Comparison of ENCODE assay signal across 8 mouse cellular contexts in the genomic region with DNA sequence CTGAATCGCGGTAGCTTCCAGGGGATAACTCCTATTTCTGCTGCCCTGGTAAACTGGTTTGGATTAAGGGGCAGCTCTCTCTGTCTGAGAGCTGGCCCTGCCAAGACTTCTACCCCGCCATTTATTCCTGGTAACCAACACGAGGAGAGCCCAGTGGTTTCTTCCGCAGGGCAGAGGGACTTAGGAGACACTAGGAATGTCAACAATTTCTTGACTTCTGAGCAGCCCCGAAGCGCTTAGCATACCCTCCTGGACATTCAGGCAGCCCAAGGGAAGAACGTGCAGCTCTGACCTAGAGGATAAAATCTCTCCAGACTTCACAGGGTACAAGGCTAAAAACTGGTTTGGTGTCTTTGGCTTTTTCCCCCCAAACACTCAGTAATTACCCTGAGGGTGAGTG. TPM values are rescaled to one million over a fixed set of nuclear protein-coding genes. Genes with fewer than 3 reads are reported as not detected.
DNase-seq lines count a peak whose midpoint lies in the region; ATAC-seq and TF ChIP-seq lines count a peak whose summit lies in the region.

No protein-coding gene starts in this region.

- H3K79me2 ChIP-seq in liver, adult 2 months (ENCODE audit: control insufficient read depth, insufficient read depth, low read length), result no peaks in the 10 kb centered on the region

- peak overlapping the region; percentile 43 for H3K4me2 ChIP-seq in forebrain, embryonic 11.5 days (ENCODE audit: low read depth, low read length, severe bottlenecking)
- H3K4me2 ChIP-seq in limb, embryonic 14.5 days (replicated peaks; ENCODE audit: low read depth, low read length, severe bottlenecking), result peak overlapping the region; percentile 32
- H3K4me2 ChIP-seq in stomach, embryonic 14.5 days (replicated peaks; ENCODE audit: low read depth, low read length), result peak overlapping the region; percentile 24

- 0 out of 2 replicates have a peak overlapping the region, but pooled peaks have one; percentile 5 for H3K27ac ChIP-seq in liver, adult 2 months (replicated peaks; ENCODE audit: insufficient read depth, low read depth, low read length)
- peak overlapping the region; percentile 53; the same call in 1 of the 2 replicates for H3K27ac ChIP-seq in forebrain, embryonic 11.5 days (ENCODE audit: low read depth, low read length)
- peak overlapping the region; percentile 53 for H3K27ac ChIP-seq in limb, embryonic 14.5 days (replicated peaks; ENCODE audit: low read depth, low read length)
- peak overlapping the region; percentile 28; the same call in 1 of the 2 replicates for H3K27ac ChIP-seq in stomach, embryonic 14.5 days (ENCODE audit: low read length)

- no peak for ATAC-seq in forebrain, embryonic 11.5 days (replicated peaks; ENCODE audit: low FRiP score)
- ATAC-seq in limb, embryonic 14.5 days (ENCODE audit: low FRiP score, low read depth), result no peak
- ATAC-seq in stomach, embryonic 14.5 days (ENCODE audit: insufficient number of reproducible peaks, insufficient read depth, low FRiP score, low read depth), result no peak

- TF ChIP-seq POLR2A in liver, adult 2 months (IDR thresholded peaks at IDR 0.05; ENCODE audit: extremely low read depth, insufficient read depth, low read length), result no peak
- TF ChIP-seq POLR2A in limb, embryonic 14.5 days (IDR thresholded peaks at IDR 0.05; ENCODE audit: borderline replicate concordance, extremely low read depth, insufficient read depth, insufficient read length), result no peak

- no peaks in the 10 kb centered on the region for H3K4me1 ChIP-seq in liver, adult 2 months (ENCODE audit: control insufficient read depth, insufficient read depth, low read length)
- H3K4me1 ChIP-seq in forebrain, embryonic 11.5 days (replicated peaks; ENCODE audit: control insufficient read depth, insufficient read depth, low read length), result peaks cover 13% of the 10 kb centered on the region; the same call in 1 of the 2 replicates
- peaks cover 34% of the 10 kb centered on the region for H3K4me1 ChIP-seq in limb, embryonic 14.5 days (ENCODE audit: control insufficient read depth, insufficient read depth, low read length)
- H3K4me1 ChIP-seq in stomach, embryonic 14.5 days (ENCODE audit: control insufficient read depth, insufficient read depth, low read length), result peaks cover 17% of the 10 kb centered on the region; the same call in 1 of the 2 replicates

- intact Hi-C loops in gastrocnemius, postnatal 36 days (cut with DNase I), result no loop called here

- WGBS in liver, adult 2 months, result 49% methylated on average over 8 of the region's 8 CpGs
- WGBS in forebrain, embryonic 11.5 days, result 2% methylated on average over 8 of the region's 8 CpGs
- 22% methylated on average over 8 of the region's 8 CpGs for WGBS in limb, embryonic 14.5 days
- 15% methylated on average over 8 of the region's 8 CpGs for WGBS in stomach, embryonic 14.5 days

- DNase-seq in liver, adult 2 months (ENCODE audit: extremely low read depth, low read depth, low spot score), result no peak
- DNase-seq in liver, result no peak
- DNase-seq in forebrain, embryonic 11.5 days (ENCODE audit: low spot score), result peak; percentile 59
- no peak for DNase-seq in limb, embryonic 14.5 days (ENCODE audit: low spot score)
- no peak for DNase-seq in gastrocnemius, postnatal 36 days
- no peak for DNase-seq in spleen, postnatal 4 days (ENCODE audit: low spot score in 2 of 2)
- no peak for DNase-seq in frontal cortex, postnatal 36 days (ENCODE audit: low spot score in 2 of 2)

- H3K4me3 ChIP-seq in liver, adult 2 months (ENCODE audit: insufficient read depth, low read depth, low read length), result no peak overlapping the region
- H3K4me3 ChIP-seq in forebrain, embryonic 11.5 days (ENCODE audit: low read depth, low read length), result no peak overlapping the region
- H3K4me3 ChIP-seq in limb, embryonic 14.5 days (replicated peaks; ENCODE audit: low read length), result no peak overlapping the region
- no peak overlapping the region for H3K4me3 ChIP-seq in stomach, embryonic 14.5 days (ENCODE audit: low read depth, low read length)

- H3K27me3 ChIP-seq in liver, adult 2 months (ENCODE audit: control insufficient read depth, insufficient read depth, low read length), result no peaks in the 10 kb centered on the region
- peaks cover 15% of the 10 kb centered on the region for H3K27me3 ChIP-seq in forebrain, embryonic 11.5 days (ENCODE audit: control insufficient read depth, insufficient read depth, low read length)
- H3K27me3 ChIP-seq in limb, embryonic 14.5 days (ENCODE audit: control insufficient read depth, insufficient read depth, low read length), result no peaks in the 10 kb centered on the region
- H3K27me3 ChIP-seq in stomach, embryonic 14.5 days (ENCODE audit: control insufficient read depth, insufficient read depth, low read length), result no peaks in the 10 kb centered on the region

- H3K9ac ChIP-seq in liver, adult 2 months (ENCODE audit: low read depth, low read length), result no peak overlapping the region
- H3K9ac ChIP-seq in forebrain, embryonic 11.5 days (ENCODE audit: low read length), result no peak overlapping the region
- 0 out of 2 replicates have a peak overlapping the region, but pooled peaks have one; percentile 21 for H3K9ac ChIP-seq in limb, embryonic 14.5 days (ENCODE audit: low read depth, low read length, severe bottlenecking)
- H3K9ac ChIP-seq in stomach, embryonic 14.5 days (replicated peaks; ENCODE audit: low read depth, low read length), result no peak overlapping the region

- H3K36me3 ChIP-seq in liver, adult 2 months (ENCODE audit: control insufficient read depth, insufficient read depth, low read length), result no peaks in the 10 kb centered on the region
- H3K36me3 ChIP-seq in forebrain, embryonic 11.5 days (ENCODE audit: control insufficient read depth, insufficient read depth, low read length), result no peaks in the 10 kb centered on the region
- H3K36me3 ChIP-seq in limb, embryonic 14.5 days (ENCODE audit: control insufficient read depth, insufficient read depth, low read length), result peaks cover 18% of the 10 kb centered on the region
- no peaks in the 10 kb centered on the region for H3K36me3 ChIP-seq in stomach, embryonic 14.5 days (ENCODE audit: control insufficient read depth, insufficient read depth, low read length)

- no peaks in the 10 kb centered on the region for H3K9me3 ChIP-seq in forebrain, embryonic 11.5 days (ENCODE audit: control insufficient read depth, low read length)
- H3K9me3 ChIP-seq in limb, embryonic 14.5 days (ENCODE audit: control insufficient read depth, low read length), result no peaks in the 10 kb centered on the region
- H3K9me3 ChIP-seq in stomach, embryonic 14.5 days (ENCODE audit: control insufficient read depth, low read depth, low read length), result no peaks in the 10 kb centered on the region

- TF ChIP-seq CTCF in liver, adult 2 months (IDR thresholded peaks at IDR 0.05; ENCODE audit: low read depth, low read length), result no peak

RNA-seq across cellular contexts. Expression of gene Etv5, which starts 10.1 kb away (rescaled TPM):
- 2.4 and 2.6 TPM in 2 replicates for total RNA-seq in liver, adult 2 months (2014; rRNA removed)
- polyA plus RNA-seq in liver, adult 2 months (2012; rRNA removed), result 3.0 TPM in 2 replicates
- 25.9 and 27.7 TPM in 2 replicates for polyA plus RNA-seq in forebrain, embryonic 11.5 days (2014; fragmentation: Nextera tagmentation; extraction: Ambion mirVana)
- polyA plus RNA-seq in limb, embryonic 14.5 days (2012; rRNA removed), result 39.0 and 49.4 TPM in 2 replicates
- polyA plus RNA-seq in limb, embryonic 14.5 days (2014; fragmentation: Nextera tagmentation; extraction: Ambion mirVana), result 35.3 and 36.8 TPM in 2 replicates
- polyA plus RNA-seq in stomach, embryonic 14.5 days (2014; fragmentation: Nextera tagmentation; extraction: Ambion mirVana), result 17.6 and 19.4 TPM in 2 replicates
- 10 to 100 TPM; 10.6 to 13.1 TPM for total RNA-seq in gastrocnemius, postnatal 36 days (2021)
